Mouse (Mus musculus): ENCODE data around the gene Tsc2.

Tsc2 gene

GRCm38 (mm10) chr17:24646381-24646780, 14.0 kb upstream of the Tsc2 start:
- no peak for DNase-seq

DNA sequence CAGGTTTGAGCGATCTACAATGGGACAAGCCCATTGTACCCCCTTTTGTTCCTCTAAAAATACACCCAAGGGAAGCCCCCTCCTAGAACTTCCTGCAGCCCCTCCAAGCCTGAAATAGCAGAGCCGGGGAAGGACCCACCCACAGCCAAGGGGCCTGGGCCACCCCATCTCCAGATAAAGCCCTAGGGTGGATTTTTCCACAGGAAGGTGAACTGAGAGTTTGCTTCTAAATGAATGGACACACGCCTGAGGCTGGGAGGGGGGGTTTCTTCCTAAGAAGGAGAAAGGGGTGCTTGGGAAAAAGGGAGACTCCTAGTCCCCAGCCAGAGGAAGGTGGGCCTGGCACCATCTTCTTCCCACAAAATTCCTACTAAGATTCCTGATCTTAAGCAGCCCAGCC, 13.5 kb upstream of the Tsc2 start:
- peak; percentile 63 to 76 for DNase-seq

DNA sequence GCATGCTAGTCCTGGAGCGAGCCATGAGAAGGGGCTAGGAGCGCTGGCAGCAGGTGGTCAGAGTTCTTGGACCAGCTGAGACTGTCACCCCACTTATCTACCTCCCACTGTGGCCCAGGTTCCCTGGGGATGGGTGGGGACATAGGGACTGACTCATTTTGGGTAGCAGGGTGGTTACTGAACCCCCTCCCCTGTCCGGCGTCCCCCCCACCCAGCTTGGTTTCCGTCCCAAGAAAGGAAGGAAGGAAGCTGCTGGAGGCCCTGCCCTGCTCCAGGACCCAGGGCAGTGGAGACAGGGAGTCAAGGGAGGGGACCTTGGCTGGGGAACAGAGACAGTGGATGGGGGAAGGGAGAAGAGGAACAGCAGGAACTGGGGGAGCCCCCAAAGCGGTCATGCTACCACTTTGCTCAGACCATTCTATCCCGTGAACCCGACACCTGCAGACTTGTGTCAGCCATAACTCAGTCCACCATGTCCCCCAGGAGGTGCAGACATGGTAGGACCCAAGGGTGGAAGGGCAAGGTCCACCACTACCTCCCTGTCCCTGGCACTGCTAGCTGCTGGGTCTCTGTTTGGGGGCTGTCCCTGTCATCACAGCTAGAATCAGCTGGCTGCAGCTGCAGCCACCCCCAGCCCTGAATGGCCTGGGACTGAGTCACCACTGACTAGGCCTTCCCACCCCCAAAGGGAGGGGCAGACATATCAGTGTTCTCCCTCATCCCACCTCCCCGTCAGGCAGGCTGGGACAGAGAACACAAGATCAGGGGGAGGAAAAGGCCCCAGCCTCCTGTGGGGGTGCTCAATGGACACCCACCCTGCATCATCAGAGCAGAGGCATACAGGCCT, 12.7 kb upstream of the Tsc2 start:
- DNase-seq, result peak; percentile 74 to 85

GRCm38 (mm10) chr17:24644030-24644715, 11.7 kb upstream of the Tsc2 start:
- DNase-seq, result peak; percentile 63 to 69

DNA sequence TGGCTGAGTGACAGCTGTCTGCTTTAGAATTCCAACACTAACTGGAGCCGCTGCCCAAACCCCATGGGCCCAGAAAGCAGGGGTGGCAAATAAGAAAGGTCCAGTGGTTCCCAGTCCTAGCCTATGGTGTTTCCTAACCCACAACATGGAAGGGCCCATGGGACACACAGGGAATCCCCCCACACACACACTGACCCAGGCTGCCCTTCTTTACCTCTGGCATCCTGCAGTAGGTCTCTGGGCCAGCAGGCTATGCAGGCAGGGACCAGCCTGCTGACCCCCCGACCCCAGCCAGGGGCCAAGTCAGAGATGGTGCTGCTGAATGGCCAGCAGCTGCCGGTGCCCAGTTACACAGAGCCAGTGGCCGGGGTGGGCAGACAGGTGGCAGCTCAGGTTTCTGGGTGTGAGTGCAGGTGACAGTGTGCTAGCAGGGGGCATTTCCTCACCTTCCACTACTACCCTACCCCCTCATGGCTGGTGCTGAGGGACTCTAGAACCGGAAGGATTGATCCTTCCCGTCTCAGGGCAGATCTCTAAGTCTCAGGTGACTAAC, 10.4 kb upstream of the Tsc2 start:
- DNase-seq, result no peak

GRCm38 (mm10) chr17:24641944-24642343, 9.5 kb upstream of the Tsc2 start:
- DNase-seq, result no peak

DNA sequence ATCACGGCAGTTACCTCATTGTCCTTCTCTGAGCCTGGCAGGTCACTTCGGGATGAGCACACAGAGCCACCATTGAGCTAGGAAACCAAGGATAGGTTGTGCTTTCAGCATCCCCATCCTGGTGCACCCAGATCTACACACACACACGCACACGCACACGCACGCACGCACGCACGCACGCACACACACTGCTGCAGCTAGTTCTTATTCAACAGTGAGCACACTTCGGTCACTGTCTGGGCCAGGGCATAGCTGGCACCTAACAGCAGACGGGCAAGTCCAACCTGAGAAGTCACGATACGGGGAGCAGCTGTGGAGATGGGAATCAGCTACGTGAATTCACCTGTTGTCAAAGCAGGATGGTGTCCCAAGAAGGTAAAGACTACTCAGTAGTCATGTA, 8.2 kb upstream of the Tsc2 start:
- no peak for DNase-seq

DNA sequence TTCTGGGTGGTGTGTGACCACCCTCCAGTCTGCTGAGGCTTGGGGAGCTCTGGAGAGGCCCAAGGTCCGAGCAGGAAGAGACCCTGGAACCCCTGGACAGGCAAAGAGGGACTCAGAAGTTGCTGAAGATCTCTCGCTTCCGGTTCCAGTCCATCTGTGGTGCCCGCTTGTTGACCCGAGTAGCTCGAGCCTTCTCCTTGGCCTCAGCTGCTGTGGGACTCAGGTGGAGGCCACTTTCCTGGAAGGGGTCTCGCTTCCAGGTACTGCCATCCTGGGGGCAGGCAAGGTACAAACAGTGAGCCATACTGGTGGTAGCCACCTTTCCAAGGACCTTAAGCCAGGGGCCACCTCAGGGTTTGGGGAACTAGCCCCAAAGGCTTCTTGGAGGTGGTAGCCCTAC, 7.7 kb upstream of the Tsc2 start:
- no peak for DNase-seq

DNA sequence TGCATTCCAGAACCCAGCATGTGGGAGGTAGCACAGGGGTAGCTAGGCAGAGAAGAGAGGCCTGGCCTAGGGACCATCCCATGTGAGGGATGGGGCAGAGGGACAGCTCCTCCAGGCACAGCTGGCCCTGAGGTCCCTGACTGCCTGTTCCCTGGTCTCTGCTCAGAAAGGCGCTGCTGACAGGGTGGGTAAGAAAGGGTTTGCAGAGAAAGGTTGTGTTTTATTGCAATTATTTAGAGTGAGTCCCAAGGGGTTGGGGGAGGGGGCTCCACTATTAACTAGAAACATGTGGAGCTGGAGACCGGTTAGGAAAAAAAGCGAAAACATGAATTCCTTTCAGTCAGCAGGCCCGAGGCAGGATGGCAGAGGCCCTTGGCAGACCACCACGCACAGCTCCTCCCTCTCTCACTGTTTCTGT, 7.2 kb upstream of the Tsc2 start:
- no peak for DNase-seq

DNA sequence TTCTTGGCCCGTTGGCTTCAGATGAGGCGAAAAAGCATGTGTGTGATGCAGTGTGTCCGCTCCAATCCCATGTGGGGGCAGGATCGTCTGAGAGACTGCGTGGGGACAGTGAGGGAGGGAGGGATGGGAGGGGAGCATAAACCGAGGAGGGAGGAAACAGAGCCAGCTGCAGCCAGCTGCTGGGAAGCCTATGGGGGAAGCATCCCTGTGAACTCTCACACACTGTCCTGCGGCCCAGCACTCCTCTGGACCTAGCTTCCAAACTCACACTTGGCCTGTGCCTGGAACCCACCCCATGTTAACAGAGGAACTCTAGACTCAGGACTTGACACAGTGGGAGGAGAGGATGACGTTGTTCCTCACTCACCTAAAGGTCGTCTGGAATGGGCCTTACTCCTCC, 6.4 kb upstream of the Tsc2 start:
- DNase-seq, result peak; percentile 55 to 62

- DNase-seq, result no peak
Observed at GRCm38 (mm10) chr17:24638214-24638613, 5.8 kb upstream of the Tsc2 start.

DNA sequence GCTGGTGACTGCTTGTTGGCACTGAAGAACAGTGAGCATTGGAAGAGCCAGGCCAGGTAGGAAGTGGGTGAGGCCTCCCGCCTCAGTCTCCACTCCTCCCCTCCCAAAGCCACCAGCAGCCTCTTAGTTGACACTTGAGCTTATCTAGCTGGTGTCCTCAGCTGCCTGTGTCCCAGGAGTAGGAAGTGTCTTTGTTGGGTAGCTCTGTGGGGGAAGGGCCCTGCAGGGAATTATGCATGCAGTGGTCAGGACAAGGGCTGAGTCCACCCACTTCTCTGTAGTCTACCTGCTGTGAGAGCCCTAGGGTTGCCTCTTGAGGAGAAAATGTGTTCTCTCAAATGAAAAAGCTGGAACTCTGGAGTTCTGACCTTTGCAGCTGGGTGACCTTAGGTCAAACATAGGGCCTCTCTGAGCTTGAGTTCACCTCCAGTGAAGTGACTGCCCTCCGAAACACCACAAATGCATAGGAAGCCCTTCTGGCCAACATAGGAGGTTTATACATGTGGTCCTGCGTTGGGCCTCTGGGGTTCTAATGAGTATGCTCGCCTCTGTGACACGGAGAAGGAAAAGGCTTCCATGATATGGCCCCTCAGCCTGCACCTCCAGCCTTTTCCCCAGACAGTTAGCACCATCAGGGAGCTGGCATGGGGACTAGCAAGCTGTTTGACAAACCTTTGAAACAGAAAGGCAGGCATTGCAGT, 4.5 kb upstream of the Tsc2 start:
- peak; percentile 81 to 86 for DNase-seq

DNA sequence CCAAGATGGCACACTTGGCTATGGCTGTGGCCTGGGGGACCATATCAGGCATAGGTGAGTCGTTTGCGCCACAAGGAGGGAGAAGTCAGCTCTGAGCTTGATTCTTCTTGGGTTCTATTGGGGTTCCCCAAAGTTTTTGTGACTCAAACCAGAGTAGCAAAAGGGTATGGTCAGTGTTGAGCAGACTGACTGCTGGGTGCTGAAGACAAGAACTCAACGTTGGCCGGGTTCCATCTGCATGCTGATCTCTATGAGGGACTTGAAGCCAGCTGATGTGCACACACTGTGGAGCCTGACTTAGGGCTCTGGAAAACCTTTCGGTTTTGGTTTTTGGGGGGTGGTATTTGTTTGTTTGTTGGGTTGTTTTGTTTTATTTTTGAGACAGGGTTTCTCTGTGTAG, 3.3 kb upstream of the Tsc2 start:
- no peak for DNase-seq

DNA sequence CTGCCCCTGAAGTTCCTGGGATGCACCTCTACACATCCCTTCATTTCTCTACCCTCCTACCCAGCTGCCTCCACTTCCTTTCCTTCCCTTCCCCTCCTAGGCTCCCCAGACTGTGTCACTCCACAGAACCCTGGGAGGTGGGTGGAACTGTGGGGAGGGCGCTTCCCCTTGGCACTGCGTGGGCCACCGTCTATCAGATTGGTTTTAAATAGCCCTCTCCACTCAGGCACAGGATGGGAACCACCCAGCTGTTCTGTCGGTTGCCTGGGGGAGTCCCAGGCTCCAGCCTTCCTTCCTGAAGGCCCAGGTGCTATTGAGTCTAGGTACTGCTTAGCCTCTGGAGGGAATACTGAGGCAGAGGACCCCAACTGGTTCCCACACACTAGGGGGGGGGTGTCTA, 2.6 kb upstream of the Tsc2 start:
- DNase-seq, result peak; percentile 74 to 80

GRCm38 (mm10) chr17:24633831-24634230, 1.4 kb upstream of the Tsc2 start:
- no peak for DNase-seq

- peak; percentile 87 to 91 for DNase-seq
Observed at GRCm38 (mm10) chr17:24632813-24633449, 501 bp upstream of the Tsc2 start.

DNA sequence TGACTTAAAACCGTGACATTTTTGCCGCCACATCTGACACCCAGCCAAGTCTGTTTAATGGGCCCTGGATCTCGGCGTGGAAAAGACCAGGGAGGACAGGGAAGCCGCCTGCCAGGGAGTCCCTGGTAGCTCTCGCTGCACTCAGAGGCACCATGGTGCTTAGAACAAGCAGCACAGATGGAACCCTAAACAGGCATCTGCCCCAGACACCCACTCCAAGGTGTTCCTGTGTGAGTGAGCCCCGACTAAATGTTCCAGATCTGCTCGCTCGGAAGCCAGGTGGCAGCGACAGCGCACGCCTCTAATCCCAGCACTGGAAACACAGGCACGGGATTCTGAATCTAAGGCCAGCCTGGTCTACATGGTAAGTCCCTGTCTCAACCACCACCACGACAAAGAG, 2.4 kb downstream of the Tsc2 start:
- no peak for DNase-seq

- DNase-seq, result peak; percentile 72 to 78
Observed at GRCm38 (mm10) chr17:24628646-24629045, 3.8 kb downstream of the Tsc2 start.

DNA sequence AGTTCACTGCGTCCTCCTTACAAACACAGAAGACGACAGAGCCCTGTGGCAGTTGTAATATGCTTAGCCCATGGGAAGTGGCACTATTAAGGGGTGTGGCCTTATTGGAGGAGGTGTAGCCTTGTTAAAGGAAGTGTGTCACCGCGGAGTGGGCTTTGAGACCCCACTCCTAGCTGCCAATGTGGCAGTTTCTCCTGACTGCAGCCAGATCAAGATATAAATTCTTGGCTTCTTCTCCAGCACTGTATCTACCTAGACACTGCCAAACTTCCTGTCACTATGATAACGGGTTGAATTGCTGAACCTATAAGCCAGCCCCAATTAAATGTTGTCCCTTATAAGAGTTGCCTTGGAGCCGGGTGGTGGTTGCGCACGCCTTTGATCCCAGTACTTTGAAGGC, 7.0 kb downstream of the Tsc2 start:
- DNase-seq, result no peak

DNA sequence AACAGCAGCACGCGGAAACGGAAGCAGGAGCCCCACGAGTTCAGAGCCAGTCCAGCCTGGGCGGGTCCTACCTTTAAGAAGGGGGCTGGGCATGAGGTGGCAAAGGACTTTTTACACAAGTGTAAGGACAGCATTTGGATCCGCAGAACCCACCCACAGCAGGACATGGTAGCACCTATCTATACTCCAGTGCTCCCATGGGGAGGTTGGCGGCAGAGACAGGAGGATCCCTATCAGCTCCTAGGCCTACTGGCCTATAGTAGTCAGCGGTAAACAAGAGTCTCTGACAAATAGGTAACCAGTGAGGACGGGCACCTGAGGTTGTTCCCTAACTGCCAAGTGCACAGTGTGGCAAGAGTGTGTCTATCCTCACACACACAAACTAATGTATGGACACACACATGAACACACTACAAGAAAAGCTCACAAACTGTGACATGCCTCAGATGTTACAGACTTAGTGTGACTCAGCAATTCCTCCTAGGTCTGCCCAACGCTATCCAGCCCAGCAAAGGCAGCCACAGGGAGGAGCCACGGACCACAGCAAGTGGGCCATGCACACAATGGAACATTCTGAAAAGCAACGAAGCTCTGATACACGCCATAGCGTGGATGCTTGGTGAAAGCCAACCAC, 14.8 kb downstream of the Tsc2 start:
- DNase-seq, result no peak

- DNase-seq, result no peak
Observed at GRCm38 (mm10) chr17:24610711-24611110, 21.7 kb downstream of the Tsc2 start.

DNA sequence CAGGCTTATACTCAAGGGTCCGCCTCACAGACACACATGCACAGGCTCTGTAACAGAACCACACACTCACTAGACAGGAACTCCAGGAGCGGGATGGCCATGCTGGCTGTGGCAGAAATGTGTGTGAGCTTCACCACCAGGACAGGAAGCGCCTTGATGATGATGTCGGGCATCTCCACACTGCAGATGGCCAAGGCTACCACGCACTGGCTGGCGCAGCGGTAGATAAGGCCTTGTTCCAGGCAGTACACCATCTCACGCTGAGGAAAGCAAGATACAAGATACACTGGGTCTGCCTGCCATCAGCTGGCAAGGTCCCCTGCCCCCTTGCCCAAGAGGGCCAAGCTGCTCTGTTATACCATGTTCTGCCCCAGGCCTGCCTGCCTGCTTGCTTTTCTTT, 23.6 kb downstream of the Tsc2 start:
- DNase-seq, result no peak

Data from lung, adult 18-20 months (tissue).